ENCODE assay signal across 17 mouse cellular contexts in the genomic region with DNA sequence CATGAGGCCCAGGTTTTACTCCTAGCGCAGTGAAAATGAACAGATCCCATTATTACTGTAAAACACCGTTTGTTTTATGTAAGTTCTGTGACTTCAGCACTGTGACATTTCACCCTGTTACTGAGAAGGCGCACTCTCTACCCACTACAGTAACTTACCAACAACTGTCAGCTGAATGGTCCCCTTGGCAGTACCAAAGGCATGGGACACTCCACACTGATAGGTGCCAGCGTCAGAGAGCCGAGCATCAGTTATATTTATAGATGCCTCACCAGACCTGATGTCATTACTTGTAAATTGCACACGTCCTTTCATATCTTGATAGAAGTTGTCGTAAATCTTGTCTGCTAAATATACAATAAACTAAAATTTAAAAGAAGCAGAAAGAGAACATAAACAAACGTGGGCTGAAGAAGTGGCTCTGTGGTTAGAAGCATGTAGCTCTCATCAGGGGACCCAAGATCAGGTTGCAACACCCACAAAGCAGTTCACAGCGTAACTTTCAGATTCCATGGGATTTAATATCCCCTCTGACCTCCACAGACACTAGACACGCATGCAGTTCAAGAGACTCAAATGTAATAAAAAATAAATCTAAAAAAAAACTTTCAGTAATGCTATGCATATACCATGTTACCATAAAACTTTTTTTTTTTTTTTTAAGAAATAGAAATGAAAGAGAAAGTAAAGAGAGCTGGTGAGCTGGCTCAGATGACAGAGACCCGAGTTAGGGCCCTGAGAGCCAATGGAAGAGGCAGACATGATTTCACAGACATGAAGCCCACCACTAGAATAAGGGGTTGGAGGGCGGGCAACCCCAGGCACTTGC. TPM values are rescaled to one million over a fixed set of nuclear protein-coding genes. Genes with fewer than 3 reads are reported as not detected.
A peak's percentile ranks its signal among the peaks of the same experiment; 100 is the strongest.
DNase-seq lines count a peak whose midpoint lies in the region; ATAC-seq and TF ChIP-seq lines count a peak whose summit lies in the region.
"Had no signal": no experiment of that assay in that cellular context is flagged by ENCODE, and none has a peak within 500 bp of the region (broad histone marks: within the 10 kb centered on the region; RNA-seq: fewer than 3 reads in every experiment).

No protein-coding gene starts in this region.

- 64% methylated on average over 12 of the region's 12 CpGs for WGBS in heart, adult 2 months
- 85% methylated on average over 12 of the region's 12 CpGs for WGBS in forebrain, embryonic 15.5 days

- no peaks in the 10 kb centered on the region for H3K36me3 ChIP-seq in heart, adult 2 months (ENCODE audit: control insufficient read depth, insufficient read depth, low read length)
- H3K36me3 ChIP-seq in forebrain, embryonic 15.5 days: peaks cover 13% of the 10 kb centered on the region; the same call in 1 of the 2 replicates
- H3K36me3 ChIP-seq: lung, embryonic 15.5 days had no signal

- no peaks in the 10 kb centered on the region for H3K9me3 ChIP-seq in forebrain, embryonic 15.5 days
- H3K9me3 ChIP-seq: lung, embryonic 15.5 days; midbrain, embryonic 12.5 days had no signal

- DNase-seq in heart, adult 9 months (ENCODE audit: low spot score in 2 of 2): peak; percentile 6 to 19
- no peak for DNase-seq in heart, adult 2 months
- peak; percentile 56 for DNase-seq in CD4-positive helper T cell, adult 2 months (ENCODE audit: low read depth, low spot score)
- no peak for DNase-seq in yolk sac, embryonic 10.5 days (ENCODE audit: low spot score)
- DNase-seq in right cerebral cortex, postnatal 36 days (ENCODE audit: low spot score in 2 of 2): no peak
- DNase-seq: adrenal gland, adult 8-10 months; cerebellum, postnatal 10 days; liver had no signal

- no peak overlapping the region for H3K4me3 ChIP-seq in heart, adult 2 months
- peak overlapping the region; percentile 26; the same call in 1 of the 2 replicates for H3K4me3 ChIP-seq in bone marrow macrophage, adult 2 months (ENCODE audit: insufficient read depth, low read length)
- H3K4me3 ChIP-seq in forebrain, embryonic 15.5 days: no peak overlapping the region
- H3K4me3 ChIP-seq: kidney, embryonic 15.5 days; lung, embryonic 15.5 days; midbrain, embryonic 12.5 days had no signal

- no peaks in the 10 kb centered on the region; the same call in 1 of the 2 replicates for H3K4me1 ChIP-seq in heart, adult 2 months (ENCODE audit: control insufficient read depth, insufficient read depth, low read length)
- H3K4me1 ChIP-seq in bone marrow macrophage, adult 2 months (ENCODE audit: control insufficient read depth, insufficient read depth, low read length): peaks cover 14% of the 10 kb centered on the region
- no peaks in the 10 kb centered on the region for H3K4me1 ChIP-seq in forebrain, embryonic 15.5 days
- H3K4me1 ChIP-seq: kidney, embryonic 15.5 days; lung, embryonic 15.5 days; midbrain, embryonic 12.5 days had no signal

- peak; percentile 32; the same call in 1 of the 2 replicates for ATAC-seq in megakaryocyte progenitor cell, adult 5-6 weeks (replicated peaks; ENCODE audit: poor library complexity)
- ATAC-seq in forebrain, embryonic 15.5 days (replicated peaks): no peak

- H3K27me3 ChIP-seq in heart, adult 2 months (ENCODE audit: control insufficient read depth, insufficient read depth, low read length): no peaks in the 10 kb centered on the region
- no peaks in the 10 kb centered on the region for H3K27me3 ChIP-seq in forebrain, embryonic 15.5 days
- H3K27me3 ChIP-seq: kidney, embryonic 15.5 days; lung, embryonic 15.5 days; midbrain, embryonic 12.5 days had no signal

- no peak for TF ChIP-seq POLR2A in heart, adult 2 months (IDR thresholded peaks at IDR 0.05; ENCODE audit: insufficient read depth, low read depth, low read length)
- no peak for TF ChIP-seq POLR2A in bone marrow macrophage, adult 2 months (IDR thresholded peaks at IDR 0.05; ENCODE audit: borderline replicate concordance, low read depth, low read length)

- no peak for TF ChIP-seq CTCF in heart, adult 2 months (IDR thresholded peaks at IDR 0.05)
- no peak for TF ChIP-seq CTCF in bone marrow macrophage, adult 2 months (IDR thresholded peaks at IDR 0.05; ENCODE audit: low read depth, low read length)

- TF ChIP-seq EP300 in heart, adult 2 months (IDR thresholded peaks at IDR 0.05; ENCODE audit: insufficient read depth, low read depth, low read length): no peak

- H3K79me2 ChIP-seq in heart, adult 2 months (replicated peaks; ENCODE audit: control insufficient read depth, insufficient read depth, low read length): no peaks in the 10 kb centered on the region

- intact Hi-C loops in heart, adult 2 months (cut with DNase I): no loop called here

- H3K4me2 ChIP-seq in forebrain, embryonic 15.5 days (replicated peaks): no peak overlapping the region
- H3K4me2 ChIP-seq: kidney, embryonic 15.5 days; lung, embryonic 15.5 days; midbrain, embryonic 12.5 days had no signal

- no peak overlapping the region for H3K27ac ChIP-seq in heart, adult 2 months
- H3K27ac ChIP-seq in bone marrow macrophage, adult 2 months (ENCODE audit: insufficient read depth, low read depth, low read length): no peak overlapping the region
- H3K27ac ChIP-seq in forebrain, embryonic 15.5 days (replicated peaks): no peak overlapping the region
- H3K27ac ChIP-seq: kidney, embryonic 15.5 days; lung, embryonic 15.5 days; midbrain, embryonic 12.5 days had no signal

- H3K9ac ChIP-seq in heart, adult 2 months (ENCODE audit: low read depth, low read length): no peak overlapping the region
- no peak overlapping the region for H3K9ac ChIP-seq in forebrain, embryonic 15.5 days (replicated peaks)
- H3K9ac ChIP-seq: kidney, embryonic 15.5 days; lung, embryonic 15.5 days; midbrain, embryonic 12.5 days had no signal

RNA-seq across cellular contexts. Expression of a gene that starts 23.1 kb away (rescaled TPM):
- 1 to 10 TPM; 4.1 to 5.4 TPM for total RNA-seq in heart, adult 2 months (2021)
- 2.1 and 3.7 TPM in 2 replicates for polyA plus RNA-seq in heart, adult 2 months (2012; rRNA removed)
- 47.4 and 51.5 TPM in 2 replicates for polyA plus RNA-seq in bone marrow macrophage, adult 2 months (2012; ENCODE audit: insufficient read depth, insufficient read length, missing spikeins)
- total RNA-seq in megakaryocyte progenitor cell, adult 5-6 weeks (2015): 45.6 and 51.6 TPM in 2 replicates
- 115 and 117 TPM in 2 replicates for total RNA-seq in megakaryocyte progenitor cell, adult 5-6 weeks (2017)
- 94.8 and 101 TPM in 2 replicates for polyA plus RNA-seq in forebrain, embryonic 15.5 days (2015; fragmentation: Nextera tagmentation; extraction: Ambion mirVana)

RNA-seq across cellular contexts. Expression of a gene that starts 26.2 kb away (rescaled TPM):
- not detected for total RNA-seq in heart, adult 2 months (2021)
- 0.12 TPM in 1 of 2 replicates, not detected in the other for polyA plus RNA-seq in heart, adult 2 months (2012; rRNA removed)
- 0.36 TPM in 1 of 2 replicates, not detected in the other for polyA plus RNA-seq in bone marrow macrophage, adult 2 months (2012; ENCODE audit: insufficient read depth, insufficient read length, missing spikeins)
- total RNA-seq in megakaryocyte progenitor cell, adult 5-6 weeks (2015): not detected in 2 replicates
- not detected in 2 replicates for total RNA-seq in megakaryocyte progenitor cell, adult 5-6 weeks (2017)
- polyA plus RNA-seq in forebrain, embryonic 15.5 days (2015; fragmentation: Nextera tagmentation; extraction: Ambion mirVana): not detected in 2 replicates
- total RNA-seq: adrenal gland, adult 8-10 months had no signal
- polyA plus RNA-seq: embryonic facial prominence, embryonic 11.5 days; lung, embryonic 15.5 days; midbrain, embryonic 12.5 days; neural tube, embryonic 11.5 days had no signal

RNA-seq across cellular contexts. Expression of a gene that starts 54.2 kb away (rescaled TPM):
- not detected for total RNA-seq in heart, adult 2 months (2021)
- not detected in 2 replicates for polyA plus RNA-seq in heart, adult 2 months (2012; rRNA removed)
- polyA plus RNA-seq in bone marrow macrophage, adult 2 months (2012; ENCODE audit: insufficient read depth, insufficient read length, missing spikeins): not detected in 2 replicates
- not detected in 2 replicates for total RNA-seq in megakaryocyte progenitor cell, adult 5-6 weeks (2015)
- not detected in 2 replicates for total RNA-seq in megakaryocyte progenitor cell, adult 5-6 weeks (2017)
- 0.27 and 0.42 TPM in 2 replicates for polyA plus RNA-seq in forebrain, embryonic 15.5 days (2015; fragmentation: Nextera tagmentation; extraction: Ambion mirVana)
- polyA plus RNA-seq: heart, embryonic 14.5 days; kidney, embryonic 15.5 days; lung, embryonic 15.5 days had no signal

Comparison
In these comparisons a context has a peak if more than half of its experiments do, and no peak if none do; other contexts are left out.
1. DNase-seq: peak in heart, adult 9 months (2 of 2) and CD4-positive helper T cell, adult 2 months (single experiment); none in heart, adult 2 months (0 of 2), yolk sac, embryonic 10.5 days (single experiment) and right cerebral cortex, postnatal 36 days (0 of 2).
2. RNA of a gene that starts 23.1 kb away (polyA plus RNA-seq): 94.8 to 101 TPM in forebrain, embryonic 15.5 days and 47.4 to 51.5 TPM in bone marrow macrophage, adult 2 months; 2.1 to 3.7 TPM in heart, adult 2 months; every median in the first group is over 10 times any median in the second.